Mouse (Mus musculus) cortical plate, adult 2 months (tissue): ENCODE measurements around the gene Sorbs1.

Source experiments
- CTCF ChIP-seq: fragments of 200-500 bp; IDR thresholded peaks from 2 replicates; pipeline ENCODE4 v1.5.1; 2011; ENCODE audit warnings: mild to moderate bottlenecking, control low read depth, low read length; ENCODE audit not compliant: insufficient read depth; ENCODE audit errors: extremely low read depth
- POLR2A ChIP-seq: fragments of 200-500 bp; IDR thresholded peaks from 2 replicates; pipeline ENCODE4 v1.6.1; 2011; ENCODE audit warnings: mild to moderate bottlenecking, low read length, control low read depth; ENCODE audit not compliant: insufficient read depth; ENCODE audit errors: extremely low read depth

DNA sequence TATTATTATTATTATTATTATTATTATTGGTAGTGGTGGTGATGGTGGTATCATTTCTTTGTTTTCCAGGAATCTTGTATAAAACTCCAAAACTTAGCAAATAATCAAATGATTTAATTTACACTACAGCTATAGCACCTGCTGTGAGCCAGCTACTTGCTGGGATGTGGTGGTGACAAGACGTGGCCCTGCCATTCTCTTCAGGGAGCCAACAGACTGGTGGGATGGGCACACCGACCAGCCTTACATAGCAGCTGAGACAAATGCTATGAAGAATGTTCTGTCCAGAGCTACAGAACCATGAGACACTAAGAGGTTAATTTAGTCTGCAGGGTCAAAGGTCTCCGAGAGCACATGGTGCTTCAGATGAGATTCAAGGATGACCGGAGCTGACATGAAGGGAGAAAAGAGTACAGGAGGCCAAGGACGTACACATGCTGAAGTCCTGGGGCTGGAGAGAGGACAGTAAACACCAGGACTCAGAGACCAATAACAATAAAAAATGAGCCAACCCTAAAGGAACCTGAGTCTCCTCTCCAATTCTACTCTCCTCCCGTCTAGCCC, 15.3 kb downstream of the Sorbs1 start:
- TF ChIP-seq POLR2A, result no peak
- TF ChIP-seq CTCF, result no peak
